Mouse (Mus musculus) midbrain, embryonic 10.5 days (tissue): ENCODE measurements around the gene H2-D1. TPM values are rescaled to one million over a fixed set of nuclear protein-coding genes. Genes with fewer than 3 reads are reported as not detected.
"Not testable (repeated sequence)": the region's sequence is repeated elsewhere in the genome, so short reads cannot be mapped to it uniquely, and the experiment has no call there.

ENCODE experiments used
- DNase-seq: peaks from one replicate; pipeline ENCODE4 v3.0.0-alpha.2; 2017; ENCODE audit warnings: low spot score
- H3K27ac ChIP-seq: fragments of 300-500 bp; sonication (generic); replicated peaks from 2 replicates; pipeline ENCODE4 v1.5.1; 2016; ENCODE audit warnings: mild to moderate bottlenecking
- H3K27me3 ChIP-seq: fragments of 300-500 bp; sonication (generic); 2 replicates; pipeline ENCODE4 v1.6.1; 2016; ENCODE audit warnings: low read depth, mild to moderate bottlenecking; ENCODE audit not compliant: poor library complexity, severe bottlenecking
- H3K36me3 ChIP-seq: fragments of 300-500 bp; sonication (generic); 2 replicates; pipeline ENCODE4 v1.6.1; 2016; ENCODE audit warnings: mild to moderate bottlenecking, moderate library complexity
- H3K4me1 ChIP-seq: fragments of 300-500 bp; sonication (generic); 2 replicates; pipeline ENCODE4 v1.6.1; 2016
- H3K4me3 ChIP-seq: fragments of 300-500 bp; sonication (generic); 2 replicates; pipeline ENCODE4 v1.5.1; 2016; ENCODE audit warnings: mild to moderate bottlenecking, moderate library complexity
- H3K9me3 ChIP-seq: fragments of 300-500 bp; sonication (generic); replicated peaks from 2 replicates; pipeline ENCODE4 v1.6.1; 2016; ENCODE audit warnings: mild to moderate bottlenecking
- whole genome bisulfite sequencing: fragments of 180-500 bp; shearing (Covaris S2); methylation state at CpG from one replicate; pipeline ENCODE4 v1.1.7; 2016; 5-methylcytosine and 5-hydroxymethylcytosine counted together
- polyA plus RNA-seq: library from polyadenylated mRNA; unstranded; fragments of >200 nt; fragmentation: Nextera tagmentation; extraction: Ambion mirVana; gene quantifications from 2 replicates; pipeline ENCODE4 v1.2.1, GENCODE M21; 2016

H2-D1 gene
- polyA plus RNA-seq, 1 experiment from 2014 or later, result 55.3 TPM

GRCm38 (mm10) chr17:35269653-35270347, 7.3 kb downstream of the H2-D1 start:
- Histone ChIP-seq H3K4me1 (0 out of 2 replicates have a peak, but pooled peaks cover 3% of the 10 kb centered on the region), H3K36me3 (no peaks in the 10 kb centered on the region), H3K4me3 (no peak overlapping the region), H3K27ac (no peak overlapping the region), H3K27me3 (peaks cover 18% of the 10 kb centered on the region), H3K9me3 (no peaks in the 10 kb centered on the region)
- no peak for DNase-seq
- 35% methylated on average over 3 of the region's 3 CpGs for WGBS

GRCm38 (mm10) chr17:35272249-35272648, 9.7 kb downstream of the H2-D1 start:
- H3K27ac ChIP-seq, result no peak overlapping the region
- peaks cover 23% of the 10 kb centered on the region for H3K27me3 ChIP-seq
- 66% methylated on average over 3 of the region's 3 CpGs for WGBS
- peaks cover 7% of the 10 kb centered on the region; the same call in 1 of the 2 replicates for H3K4me1 ChIP-seq
- DNase-seq, result no peak
- no peaks in the 10 kb centered on the region for H3K9me3 ChIP-seq
- no peaks in the 10 kb centered on the region for H3K36me3 ChIP-seq
- no peak overlapping the region for H3K4me3 ChIP-seq

DNA sequence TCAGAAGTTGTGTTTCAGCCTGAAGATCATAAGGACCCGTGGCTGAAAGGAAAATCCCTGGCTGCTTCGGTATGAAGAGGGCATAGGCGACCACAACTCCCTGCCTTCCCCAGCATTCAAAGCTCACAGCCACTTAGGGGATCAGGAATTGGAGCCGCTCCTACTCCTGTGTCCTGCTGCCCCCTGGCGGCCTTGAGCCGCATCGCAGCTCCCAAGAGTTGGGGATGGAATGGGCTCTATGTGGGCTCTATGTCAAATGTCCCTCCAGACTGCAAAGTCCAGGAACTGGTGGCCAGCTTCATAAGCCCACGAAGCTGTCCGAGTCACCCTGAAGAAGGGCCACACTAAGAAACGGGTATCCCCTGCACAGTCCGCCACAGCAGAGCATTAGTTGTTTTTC, 12.2 kb downstream of the H2-D1 start:
- WGBS, result 7% methylated on average over 11 of the region's 11 CpGs
- H3K9me3 ChIP-seq, result no peaks in the 10 kb centered on the region
- H3K4me3 ChIP-seq, result no peak overlapping the region
- H3K27ac ChIP-seq, result no peak overlapping the region
- H3K27me3 ChIP-seq, result peaks cover 26% of the 10 kb centered on the region
- DNase-seq, result peak; percentile 82
- H3K36me3 ChIP-seq, result no peaks in the 10 kb centered on the region
- peaks cover 7% of the 10 kb centered on the region; the same call in 1 of the 2 replicates for H3K4me1 ChIP-seq

DNA sequence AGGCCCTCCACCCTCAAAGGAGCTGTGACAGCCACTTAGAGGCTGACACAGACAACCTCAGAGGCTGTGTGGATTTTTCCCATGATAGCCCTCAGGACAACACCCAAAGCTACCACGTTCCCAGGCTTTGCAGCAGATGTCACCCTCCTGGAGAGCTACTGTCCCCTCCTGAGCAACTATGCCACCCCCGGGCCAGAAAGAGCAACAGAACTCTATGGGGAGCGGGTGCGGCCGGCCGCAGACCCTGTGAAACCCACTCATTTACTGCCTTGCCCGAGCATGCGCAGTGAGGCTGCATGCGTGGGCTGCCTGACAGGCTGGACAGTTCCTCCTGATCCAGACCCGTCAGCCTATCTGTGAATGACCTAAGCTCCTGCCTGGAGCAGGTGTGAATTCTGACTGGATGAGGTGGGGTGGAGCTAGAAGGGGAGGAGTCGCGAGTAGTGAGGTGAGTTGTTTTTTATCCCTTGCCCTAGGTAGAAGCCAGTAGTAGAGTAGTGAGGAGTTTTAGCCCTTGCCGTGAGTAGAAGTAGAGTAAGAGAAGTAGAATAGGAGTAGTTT, 13.9 kb downstream of the H2-D1 start:
- no peaks in the 10 kb centered on the region for H3K36me3 ChIP-seq
- DNase-seq, result no peak
- WGBS, result 27% methylated on average over 13 of the region's 13 CpGs
- H3K27ac ChIP-seq, result no peak overlapping the region
- H3K27me3 ChIP-seq, result peaks cover 26% of the 10 kb centered on the region
- peaks cover 7% of the 10 kb centered on the region; the same call in 1 of the 2 replicates for H3K4me1 ChIP-seq
- no peak overlapping the region for H3K4me3 ChIP-seq
- H3K9me3 ChIP-seq, result no peaks in the 10 kb centered on the region

DNA sequence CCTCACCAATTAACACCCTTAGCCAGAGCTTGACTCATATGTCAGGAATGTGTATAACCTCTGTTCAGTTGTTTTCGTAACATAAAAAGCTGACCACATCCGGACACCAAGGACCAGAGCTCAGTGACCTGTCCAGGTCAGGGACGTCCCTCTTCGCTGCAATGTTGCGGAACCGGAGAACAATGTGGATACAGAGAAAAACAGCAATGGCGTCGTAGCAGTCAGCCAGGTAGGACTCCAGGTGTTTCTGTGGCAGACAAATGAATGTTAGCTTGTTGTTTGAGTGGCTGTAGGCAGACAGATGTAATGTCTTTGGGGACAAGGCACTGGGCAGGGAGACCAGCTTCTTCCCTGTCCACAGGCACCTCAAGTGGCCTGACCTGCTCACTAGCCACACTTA, 15.5 kb downstream of the H2-D1 start:
- 90% methylated on average over 8 of the region's 8 CpGs for WGBS
- peaks cover 7% of the 10 kb centered on the region; the same call in 1 of the 2 replicates for H3K4me1 ChIP-seq
- H3K27ac ChIP-seq, result no peak overlapping the region

GRCm38 (mm10) chr17:35278957-35279688, 16.6 kb downstream of the H2-D1 start:
- no peak overlapping the region for H3K4me3 ChIP-seq
- no peaks in the 10 kb centered on the region for H3K36me3 ChIP-seq
- H3K27me3 ChIP-seq, result peaks cover 26% of the 10 kb centered on the region
- DNase-seq, result no peak
- H3K27ac ChIP-seq, result no peak overlapping the region
- H3K4me1 ChIP-seq, result peaks cover 7% of the 10 kb centered on the region; the same call in 1 of the 2 replicates
- WGBS, result 89% methylated on average over 13 of the region's 13 CpGs
- no peaks in the 10 kb centered on the region for H3K9me3 ChIP-seq

More for the DNA sequence above, 15.5 kb downstream of the H2-D1 start:
- Histone ChIP-seq H3K27me3 (peaks cover 26% of the 10 kb centered on the region), H3K4me3 (no peak overlapping the region), H3K36me3 (no peaks in the 10 kb centered on the region), H3K9me3 (no peaks in the 10 kb centered on the region)
- DNase-seq, result no peak

GRCm38 (mm10) chr17:35280276-35280675, 17.7 kb downstream of the H2-D1 start:
- no peaks in the 10 kb centered on the region for H3K36me3 ChIP-seq
- peaks cover 4% of the 10 kb centered on the region; the same call in 1 of the 2 replicates for H3K4me1 ChIP-seq
- 78% methylated on average over 3 of the region's 3 CpGs for WGBS
- peaks cover 23% of the 10 kb centered on the region for H3K27me3 ChIP-seq
- no peaks in the 10 kb centered on the region for H3K9me3 ChIP-seq
- no peak overlapping the region for H3K4me3 ChIP-seq
- H3K27ac ChIP-seq, result no peak overlapping the region
- no peak for DNase-seq

DNA sequence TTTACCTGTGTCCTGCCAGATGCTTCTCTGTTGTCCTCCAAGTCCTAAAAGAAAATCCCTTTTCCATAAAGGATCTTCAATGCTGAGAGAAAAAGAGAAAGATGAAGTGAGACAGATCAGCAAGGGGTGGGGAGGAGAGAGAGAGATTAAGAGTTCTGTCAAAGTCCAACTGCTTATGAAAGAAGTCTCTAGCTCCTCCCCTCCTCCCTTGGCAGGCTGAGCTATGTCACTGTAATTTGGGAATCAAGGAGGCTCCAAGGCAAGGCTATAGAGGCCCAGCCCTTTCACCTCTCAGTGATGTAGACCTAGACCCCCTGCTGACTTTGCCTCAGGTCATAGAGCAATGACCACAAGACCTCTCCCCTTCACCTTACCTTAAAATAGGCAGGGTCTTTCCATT, 22.9 kb downstream of the H2-D1 start:
- peaks cover under 1% of the 10 kb centered on the region; the same call in 1 of the 2 replicates for H3K4me1 ChIP-seq
- DNase-seq, result no peak
- no peak overlapping the region for H3K4me3 ChIP-seq
- no peak overlapping the region for H3K27ac ChIP-seq
- no peaks in the 10 kb centered on the region for H3K27me3 ChIP-seq
- no peaks in the 10 kb centered on the region for H3K36me3 ChIP-seq
- no peaks in the 10 kb centered on the region for H3K9me3 ChIP-seq

- H3K27me3 ChIP-seq, H3K27ac ChIP-seq, H3K36me3 ChIP-seq, H3K9me3 ChIP-seq, H3K4me1 ChIP-seq, H3K4me3 ChIP-seq: not testable (repeated sequence)
- peak; percentile 45 for DNase-seq
- whole genome bisulfite sequencing, result 9% methylated on average over 5 of the region's 5 CpGs
Measured at GRCm38 (mm10) chr17:35295796-35296195, 33.3 kb downstream of the H2-D1 start.

DNA sequence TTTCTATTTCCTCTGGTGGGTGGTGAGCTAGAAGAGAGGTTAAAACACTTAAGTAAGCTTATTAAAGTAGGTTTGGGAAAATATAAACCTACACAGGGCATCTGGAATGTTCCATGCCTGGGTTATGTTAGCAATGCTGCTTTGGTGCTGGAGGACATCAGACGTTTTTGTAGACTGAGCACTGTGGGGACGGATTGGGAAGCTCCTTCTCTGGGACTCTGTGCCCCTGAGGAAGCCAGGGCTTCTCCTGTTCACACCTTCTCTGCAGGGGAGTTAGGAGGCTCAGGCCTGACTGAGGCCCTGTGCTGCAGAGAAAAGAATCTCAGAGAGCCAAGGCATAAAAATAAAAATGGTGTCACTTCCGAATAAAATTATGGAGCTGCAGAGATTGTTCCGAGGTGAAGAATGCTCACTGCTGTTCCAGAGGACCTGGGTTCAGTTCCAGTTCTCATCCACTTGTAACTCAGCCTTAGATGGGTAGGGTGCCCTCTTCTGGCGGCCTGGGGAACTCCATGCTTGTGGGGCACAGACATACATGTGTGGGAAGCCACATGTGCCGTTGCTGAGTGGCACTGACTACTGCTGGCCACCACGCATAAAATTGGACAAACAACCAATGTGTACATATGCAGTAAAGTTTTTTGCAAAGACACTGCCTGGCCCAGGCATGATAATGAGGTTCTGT, 37.9 kb downstream of the H2-D1 start:
- H3K4me1 ChIP-seq, H3K4me3 ChIP-seq, H3K27me3 ChIP-seq, H3K27ac ChIP-seq, H3K9me3 ChIP-seq, H3K36me3 ChIP-seq, DNase-seq: not testable (repeated sequence)
- WGBS, result 85% methylated on average over 7 of the region's 7 CpGs

GRCm38 (mm10) chr17:35301645-35302258, 39.2 kb downstream of the H2-D1 start:
- no peaks in the 10 kb centered on the region; the same call in 1 of the 2 replicates for H3K27me3 ChIP-seq
- H3K4me1 ChIP-seq, result no peaks in the 10 kb centered on the region
- H3K9me3 ChIP-seq, result peaks cover 2% of the 10 kb centered on the region; the same call in 1 of the 2 replicates
- H3K4me3 ChIP-seq, result 0 out of 2 replicates have a peak overlapping the region, but pooled peaks have one; percentile 6
- H3K36me3 ChIP-seq, result no peaks in the 10 kb centered on the region
- WGBS, result 25% methylated on average over 13 of the region's 13 CpGs
- peak; percentile 76 for DNase-seq
- H3K27ac ChIP-seq, result no peak overlapping the region

- no peaks in the 10 kb centered on the region for H3K36me3 ChIP-seq
- 85% methylated on average over 2 of the region's 2 CpGs for WGBS
- H3K9me3 ChIP-seq, result peaks cover 2% of the 10 kb centered on the region; the same call in 1 of the 2 replicates
- no peak for DNase-seq
- no peak overlapping the region for H3K4me3 ChIP-seq
- no peaks in the 10 kb centered on the region for H3K4me1 ChIP-seq
- H3K27me3 ChIP-seq, result no peaks in the 10 kb centered on the region; the same call in 1 of the 2 replicates
- no peak overlapping the region for H3K27ac ChIP-seq
Measured at GRCm38 (mm10) chr17:35303271-35303670, 40.7 kb downstream of the H2-D1 start.
